Mouse (Mus musculus) hindbrain, embryonic 14.5 days (tissue): ENCODE measurements around the gene Cep350. TPM values are rescaled to one million over a fixed set of nuclear protein-coding genes. Genes with fewer than 3 reads are reported as not detected.
A peak's percentile ranks its signal among the peaks of the same experiment; 100 is the strongest.

Source experiments
- ATAC-seq: fragments of 200-750 bp; cut with Nextera tagmentation; 2 replicates; pipeline ENCODE4 v1.8.0; 2017; ENCODE audit warnings: moderate number of reproducible peaks, mild to moderate bottlenecking, moderate TSS enrichment, moderate library complexity; ENCODE audit not compliant: low FRiP score
- DNase-seq: peaks from one replicate; pipeline ENCODE4 v3.0.0-alpha.2; 2015; ENCODE audit warnings: low spot score
- H3K27ac ChIP-seq: fragments of 300-500 bp; sonication (generic); 2 replicates; pipeline ENCODE4 v1.5.1; 2014; ENCODE audit warnings: mild to moderate bottlenecking, moderate library complexity
- H3K27me3 ChIP-seq: fragments of 300-500 bp; sonication (generic); 2 replicates; pipeline ENCODE4 v1.6.1; 2014; ENCODE audit warnings: mild to moderate bottlenecking, low read length, mixed read lengths; ENCODE audit not compliant: control insufficient read depth, insufficient read depth
- H3K36me3 ChIP-seq: fragments of 300-500 bp; sonication (generic); replicated peaks from 2 replicates; pipeline ENCODE4 v1.6.1; 2014; ENCODE audit not compliant: control insufficient read depth, insufficient read depth
- H3K4me1 ChIP-seq: fragments of 300-500 bp; sonication (generic); replicated peaks from 2 replicates; pipeline ENCODE4 v1.6.1; 2014; ENCODE audit warnings: antibody characterized with exemption, low read length, mixed read lengths; ENCODE audit not compliant: control insufficient read depth, insufficient read depth
- H3K4me2 ChIP-seq: fragments of 300-500 bp; sonication (generic); replicated peaks from 2 replicates; pipeline ENCODE4 v1.6.1; 2014; ENCODE audit warnings: mild to moderate bottlenecking, moderate library complexity
- H3K4me3 ChIP-seq: fragments of 300-500 bp; sonication (generic); replicated peaks from 2 replicates; pipeline ENCODE4 v1.5.1; 2014; ENCODE audit warnings: mild to moderate bottlenecking, low read length
- H3K9ac ChIP-seq: fragments of 300-500 bp; sonication (generic); 2 replicates; pipeline ENCODE4 v1.6.1; 2014
- H3K9me3 ChIP-seq: fragments of 300-500 bp; sonication (generic); 2 replicates; pipeline ENCODE4 v1.6.1; 2016; ENCODE audit warnings: low read length; ENCODE audit not compliant: control insufficient read depth
- WGBS: fragments of 180-500 bp; shearing (Covaris S2); extraction: QIAGEN DNeasy Blood & Tissue Kit; methylation state at CpG from one replicate; pipeline ENCODE4 v1.1.7; 2014; 5-methylcytosine and 5-hydroxymethylcytosine counted together
- polyA plus RNA-seq: library from polyadenylated mRNA; unstranded; fragments of >200 nt; fragmentation: Nextera tagmentation; extraction: Ambion mirVana; gene quantifications from 2 replicates; pipeline ENCODE4 v1.2.1, GENCODE M21; 2014

The Cep350 gene
- 15.1 and 15.4 TPM in 2 replicates for polyA plus RNA-seq

- no peaks in the 10 kb centered on the region for H3K27me3 ChIP-seq
- peak within 1 kb of the TSS; percentile 99 for H3K27ac ChIP-seq
- no peaks in the 10 kb centered on the region for H3K9me3 ChIP-seq
- H3K36me3 ChIP-seq, result no peaks in the 10 kb centered on the region
- peak within 1 kb of the TSS; percentile 80 for H3K4me2 ChIP-seq
- H3K4me1 ChIP-seq, result peaks cover 19% of the 10 kb centered on the region
- WGBS, result under 1% methylated on average over 53 of the region's 57 CpGs
- peak within 1 kb of the TSS; percentile 99 for H3K9ac ChIP-seq
- peak; percentile 95 for DNase-seq
- peak within 1 kb of the TSS; percentile 97 for H3K4me3 ChIP-seq
- ATAC-seq, result peak; percentile 99
Measured at GRCm38 (mm10) chr1:155973068-155973718, at the start of gene Cep350. Gene Cep350 (minus strand): TSS chr1:155973255.

GRCm38 (mm10) chr1:156020402-156020801 is 47.3 kb upstream of the Cep350 start:
- DNase-seq (no peak), ATAC-seq (no peak)
- Histone ChIP-seq H3K9me3 (no peaks in the 10 kb centered on the region), H3K4me1 (no peaks in the 10 kb centered on the region), H3K36me3 (peaks cover 58% of the 10 kb centered on the region), H3K27ac (no peak overlapping the region), H3K4me3 (no peak overlapping the region), H3K9ac (no peak overlapping the region), H3K27me3 (no peaks in the 10 kb centered on the region), H3K4me2 (no peak overlapping the region)
- 95% methylated on average over 1 of the region's 1 CpGs for WGBS

GRCm38 (mm10) chr1:156019800-156020199 is 46.7 kb upstream of the Cep350 start:
- no peak overlapping the region for H3K9ac ChIP-seq
- WGBS, result 100% methylated on average over 1 of the region's 1 CpGs
- ATAC-seq (no peak), DNase-seq (no peak)
- no peak overlapping the region for H3K27ac ChIP-seq
- H3K9me3 ChIP-seq, result no peaks in the 10 kb centered on the region
- peaks cover 64% of the 10 kb centered on the region for H3K36me3 ChIP-seq
- H3K27me3 ChIP-seq, result no peaks in the 10 kb centered on the region
- H3K4me2 ChIP-seq, result no peak overlapping the region
- H3K4me3 ChIP-seq, result no peak overlapping the region
- no peaks in the 10 kb centered on the region for H3K4me1 ChIP-seq

- DNase-seq, result no peak
- ATAC-seq, result no peak
- Histone ChIP-seq H3K4me1 (no peaks in the 10 kb centered on the region), H3K4me3 (no peak overlapping the region), H3K9me3 (no peaks in the 10 kb centered on the region), H3K9ac (no peak overlapping the region), H3K27me3 (no peaks in the 10 kb centered on the region), H3K4me2 (no peak overlapping the region), H3K36me3 (peaks cover 72% of the 10 kb centered on the region), H3K27ac (no peak overlapping the region)
- 100% methylated on average over 1 of the region's 1 CpGs for WGBS
Measured at GRCm38 (mm10) chr1:156009003-156009402, 35.9 kb upstream of the Cep350 start.

GRCm38 (mm10) chr1:156005906-156006305 is 32.9 kb upstream of the Cep350 start:
- H3K9me3 ChIP-seq, result no peaks in the 10 kb centered on the region
- 91% methylated on average over 11 of the region's 11 CpGs for WGBS
- no peak overlapping the region for H3K27ac ChIP-seq
- no peaks in the 10 kb centered on the region for H3K4me1 ChIP-seq
- H3K27me3 ChIP-seq, result no peaks in the 10 kb centered on the region
- ATAC-seq (no peak), DNase-seq (no peak)
- no peak overlapping the region for H3K4me2 ChIP-seq
- H3K9ac ChIP-seq, result no peak overlapping the region
- H3K36me3 ChIP-seq, result peaks cover 57% of the 10 kb centered on the region
- H3K4me3 ChIP-seq, result no peak overlapping the region

- no peak for ATAC-seq
Measured at GRCm38 (mm10) chr1:156003201-156003935, 30.3 kb upstream of the Cep350 start.

GRCm38 (mm10) chr1:156002366-156002765 is 29.3 kb upstream of the Cep350 start:
- Histone ChIP-seq H3K9me3 (no peaks in the 10 kb centered on the region), H3K9ac (no peak overlapping the region), H3K36me3 (peaks cover 27% of the 10 kb centered on the region), H3K27me3 (no peaks in the 10 kb centered on the region), H3K4me2 (no peak overlapping the region), H3K4me3 (no peak overlapping the region), H3K4me1 (no peaks in the 10 kb centered on the region), H3K27ac (no peak overlapping the region)
- ATAC-seq (no peak), DNase-seq (no peak)
- WGBS, result 92% methylated on average over 8 of the region's 8 CpGs

More at GRCm38 (mm10) chr1:156003201-156003935, 30.3 kb upstream of the Cep350 start:
- Histone ChIP-seq H3K9me3 (no peaks in the 10 kb centered on the region), H3K36me3 (peaks cover 35% of the 10 kb centered on the region), H3K27ac (no peak overlapping the region), H3K4me3 (no peak overlapping the region), H3K9ac (no peak overlapping the region), H3K27me3 (no peaks in the 10 kb centered on the region), H3K4me2 (no peak overlapping the region), H3K4me1 (no peaks in the 10 kb centered on the region)
- DNase-seq, result no peak
- 89% methylated on average over 7 of the region's 7 CpGs for WGBS

- no peak overlapping the region for H3K27ac ChIP-seq
- WGBS, result 88% methylated on average over 2 of the region's 2 CpGs
- ATAC-seq, result no peak
Measured at GRCm38 (mm10) chr1:155995612-155996011, 22.6 kb upstream of the Cep350 start.

GRCm38 (mm10) chr1:155994524-155994923 is 21.5 kb upstream of the Cep350 start:
- H3K4me3 ChIP-seq, result no peak overlapping the region
- no peak for DNase-seq
- H3K9me3 ChIP-seq, result no peaks in the 10 kb centered on the region
- no peaks in the 10 kb centered on the region for H3K27me3 ChIP-seq
- H3K9ac ChIP-seq, result no peak overlapping the region
- WGBS, result 88% methylated on average over 2 of the region's 2 CpGs
- no peak for ATAC-seq
- H3K4me1 ChIP-seq, result no peaks in the 10 kb centered on the region
- H3K36me3 ChIP-seq, result no peaks in the 10 kb centered on the region
- no peak overlapping the region for H3K4me2 ChIP-seq
- no peak overlapping the region for H3K27ac ChIP-seq

More at GRCm38 (mm10) chr1:155995612-155996011, 22.6 kb upstream of the Cep350 start:
- no peak overlapping the region for H3K4me3 ChIP-seq
- no peaks in the 10 kb centered on the region for H3K27me3 ChIP-seq
- no peaks in the 10 kb centered on the region for H3K4me1 ChIP-seq
- H3K4me2 ChIP-seq, result no peak overlapping the region
- DNase-seq, result no peak
- H3K9ac ChIP-seq, result no peak overlapping the region
- H3K36me3 ChIP-seq, result no peaks in the 10 kb centered on the region
- H3K9me3 ChIP-seq, result no peaks in the 10 kb centered on the region
